Mouse (Mus musculus) embryo, embryonic 10.5 days (tissue): Measurements from ENCODE around the gene Mical2.
A peak's percentile ranks its signal among the peaks of the same experiment; 100 is the strongest.

Experiments
- DNase-seq: peaks from one replicate; pipeline ENCODE4 v3.0.0-alpha.2; 2015; ENCODE audit warnings: low spot score

Mical2 gene

GRCm38 (mm10) chr7:112225615-112226262 is at the start of gene Mical2:
TSS of gene Mical2 (plus strand) at chr7:112225856.
- peak; percentile 94 for DNase-seq

- no peak for DNase-seq
Measured at GRCm38 (mm10) chr7:112176627-112177026, 49.0 kb upstream of the Mical2 start.

GRCm38 (mm10) chr7:112180235-112180705 is 45.4 kb upstream of the Mical2 start:
- peak; percentile 94 for DNase-seq

- peak; percentile 91 for DNase-seq
Measured at GRCm38 (mm10) chr7:112183258-112183841, 42.3 kb upstream of the Mical2 start.

- no peak for DNase-seq
Measured at GRCm38 (mm10) chr7:112184519-112185225, 41.0 kb upstream of the Mical2 start.

GRCm38 (mm10) chr7:112185226-112185745 is 40.4 kb upstream of the Mical2 start:
- DNase-seq = no peak

- no peak for DNase-seq
Measured at GRCm38 (mm10) chr7:112186871-112187270, 38.8 kb upstream of the Mical2 start.

- DNase-seq = no peak
Measured at GRCm38 (mm10) chr7:112187536-112188459, 37.9 kb upstream of the Mical2 start.

GRCm38 (mm10) chr7:112192237-112192636 is 33.4 kb upstream of the Mical2 start:
- no peak for DNase-seq

GRCm38 (mm10) chr7:112192778-112193177 is 32.9 kb upstream of the Mical2 start:
- no peak for DNase-seq

GRCm38 (mm10) chr7:112194286-112194685 is 31.4 kb upstream of the Mical2 start:
- DNase-seq = no peak

GRCm38 (mm10) chr7:112197461-112197860 is 28.2 kb upstream of the Mical2 start:
- no peak for DNase-seq

- DNase-seq = no peak
Measured at GRCm38 (mm10) chr7:112199343-112199742, 26.3 kb upstream of the Mical2 start.

GRCm38 (mm10) chr7:112200761-112201160 is 24.9 kb upstream of the Mical2 start:
- no peak for DNase-seq

GRCm38 (mm10) chr7:112202194-112202593 is 23.5 kb upstream of the Mical2 start:
- DNase-seq = no peak

- DNase-seq = no peak
Measured at GRCm38 (mm10) chr7:112202843-112203242, 22.8 kb upstream of the Mical2 start.

GRCm38 (mm10) chr7:112203937-112204336 is 21.7 kb upstream of the Mical2 start:
- no peak for DNase-seq

GRCm38 (mm10) chr7:112204380-112204963 is 21.2 kb upstream of the Mical2 start:
- no peak for DNase-seq

GRCm38 (mm10) chr7:112205513-112205912 is 20.1 kb upstream of the Mical2 start:
- no peak for DNase-seq

GRCm38 (mm10) chr7:112207717-112208116 is 17.9 kb upstream of the Mical2 start:
- DNase-seq = no peak
